Mouse (Mus musculus) midbrain, postnatal 0 days (tissue): ENCODE measurements around the gene Gas7. TPM values are rescaled to one million over a fixed set of nuclear protein-coding genes. Genes with fewer than 3 reads are reported as not detected.

Experiments used
- ATAC-seq: fragments of 200-750 bp; cut with Nextera tagmentation; 2 replicates; pipeline ENCODE4 v1.8.0; 2017; ENCODE audit warnings: moderate number of reproducible peaks, mild to moderate bottlenecking, moderate TSS enrichment, moderate library complexity; ENCODE audit not compliant: low FRiP score
- DNase-seq: peaks from one replicate; pipeline ENCODE4 v3.0.0-alpha.2; 2015; ENCODE audit warnings: low spot score
- H3K27ac ChIP-seq: fragments of 300-500 bp; sonication (generic); 2 replicates; pipeline ENCODE4 v1.5.1; 2014; ENCODE audit warnings: low read depth, mild to moderate bottlenecking, low read length, mixed read lengths
- H3K27me3 ChIP-seq: fragments of 300-500 bp; sonication (generic); 2 replicates; pipeline ENCODE4 v1.6.1; 2014; ENCODE audit warnings: low read length, control low read depth, mixed read lengths; ENCODE audit not compliant: insufficient read depth
- H3K36me3 ChIP-seq: fragments of 300-500 bp; sonication (generic); 2 replicates; pipeline ENCODE4 v1.6.1; 2014; ENCODE audit warnings: low read length, control low read depth, mixed read lengths; ENCODE audit not compliant: insufficient read depth
- H3K4me1 ChIP-seq: fragments of 300-500 bp; sonication (generic); 2 replicates; pipeline ENCODE4 v1.6.1; 2014; ENCODE audit warnings: mild to moderate bottlenecking, control low read depth, antibody characterized with exemption, low read length, mixed read lengths; ENCODE audit not compliant: insufficient read depth
- H3K4me2 ChIP-seq: fragments of 300-500 bp; sonication (generic); 2 replicates; pipeline ENCODE4 v1.6.1; 2014; ENCODE audit warnings: low read depth, mild to moderate bottlenecking, low read length, mixed read lengths; ENCODE audit not compliant: poor library complexity, severe bottlenecking
- H3K4me3 ChIP-seq: fragments of 300-500 bp; sonication (generic); 2 replicates; pipeline ENCODE4 v1.5.1; 2014; ENCODE audit warnings: low read depth, mild to moderate bottlenecking, low read length, moderate library complexity
- H3K9ac ChIP-seq: fragments of 300-500 bp; sonication (generic); replicated peaks from 2 replicates; pipeline ENCODE4 v1.6.1; 2014; ENCODE audit warnings: mild to moderate bottlenecking, low read length, moderate library complexity, mixed read lengths; ENCODE audit not compliant: poor library complexity, severe bottlenecking
- H3K9me3 ChIP-seq: fragments of 300-500 bp; sonication (generic); 2 replicates; pipeline ENCODE4 v1.6.1; 2016; ENCODE audit warnings: low read length, control low read depth
- CTCF ChIP-seq: IDR thresholded peaks from 2 replicates; pipeline ENCODE4 v1.5.1; 2016; ENCODE audit warnings: antibody characterized with exemption, mild to moderate bottlenecking
- WGBS: fragments of 180-500 bp; shearing (Covaris S2); extraction: QIAGEN DNeasy Blood & Tissue Kit; methylation state at CpG from one replicate; pipeline ENCODE4 v1.1.7; 2014; 5-methylcytosine and 5-hydroxymethylcytosine counted together
- polyA plus RNA-seq: library from polyadenylated mRNA; unstranded; fragments of >200 nt; fragmentation: Nextera tagmentation; extraction: Ambion mirVana; gene quantifications from 2 replicates; pipeline ENCODE4 v1.2.1, GENCODE M21; 2015
- total RNA-seq: library from RNA; depleted of rRNA; stranded (reverse); fragments of >200 nt; gene quantifications from 2 replicates; pipeline ENCODE4 v1.2.3, GENCODE M21; 2014

Gene Gas7
- total and polyA plus RNA-seq, 2 experiments from 2014 or later = 82.1 to 118 TPM

GRCm38 (mm10) chr11:67723231-67724013 is 268.2 kb downstream of the Gas7 start:
- WGBS = 75% methylated on average over 8 of the region's 8 CpGs
- no peaks in the 10 kb centered on the region for H3K9me3 ChIP-seq
- H3K4me3 ChIP-seq = no peak overlapping the region
- H3K27me3 ChIP-seq = no peaks in the 10 kb centered on the region
- no peaks in the 10 kb centered on the region for H3K36me3 ChIP-seq
- no peak overlapping the region for H3K27ac ChIP-seq
- no peak overlapping the region for H3K9ac ChIP-seq
- no peak for DNase-seq
- ATAC-seq = no peak
- no peak overlapping the region for H3K4me2 ChIP-seq
- H3K4me1 ChIP-seq = no peaks in the 10 kb centered on the region
- TF ChIP-seq CTCF = no peak

DNA sequence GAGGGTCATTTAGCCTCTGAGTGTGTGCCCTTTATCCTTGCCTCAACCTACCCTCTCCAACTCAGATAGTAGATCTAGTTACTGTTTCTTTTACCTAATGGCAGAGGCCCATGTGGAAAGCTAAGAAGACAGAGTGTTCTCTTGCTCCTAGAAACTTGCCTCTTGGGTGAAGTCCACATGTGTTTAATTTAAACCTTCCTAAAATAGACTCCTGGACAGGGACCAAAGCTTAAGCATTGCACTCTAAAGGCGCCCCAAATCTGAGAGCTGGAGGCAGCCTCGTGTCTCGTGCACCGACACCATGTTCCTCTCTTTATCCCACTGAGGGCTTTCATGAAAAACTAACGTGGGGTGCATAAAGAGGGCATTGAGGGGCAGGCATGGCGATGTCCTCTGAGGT is 271.9 kb downstream of the Gas7 start:
- no peak overlapping the region for H3K4me3 ChIP-seq
- H3K27ac ChIP-seq = no peak overlapping the region
- ATAC-seq (no peak), DNase-seq (no peak)
- H3K36me3 ChIP-seq = no peaks in the 10 kb centered on the region
- 84% methylated on average over 6 of the region's 6 CpGs for WGBS
- TF ChIP-seq CTCF = no peak
- no peaks in the 10 kb centered on the region for H3K27me3 ChIP-seq
- no peak overlapping the region for H3K4me2 ChIP-seq
- no peaks in the 10 kb centered on the region for H3K4me1 ChIP-seq
- H3K9me3 ChIP-seq = no peaks in the 10 kb centered on the region
- H3K9ac ChIP-seq = no peak overlapping the region

DNA sequence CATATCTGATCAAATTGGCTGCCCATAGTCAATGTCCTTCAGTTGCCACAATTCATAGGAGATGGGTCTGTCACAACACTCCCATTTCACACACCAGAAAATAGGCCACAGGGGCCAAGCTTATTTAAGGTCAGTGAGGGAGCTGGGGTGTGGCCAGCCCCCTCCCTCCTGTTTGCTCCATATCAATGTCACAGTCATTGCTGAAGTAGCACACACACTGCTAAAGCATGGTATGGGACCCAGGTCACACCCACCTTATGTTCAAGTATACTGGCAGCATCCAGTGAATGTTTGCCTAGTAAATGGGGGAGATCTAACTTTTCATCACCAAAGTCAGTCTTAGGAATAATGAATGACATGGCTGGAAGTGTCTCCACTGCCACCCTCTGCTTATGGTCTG is 273.5 kb downstream of the Gas7 start:
- Histone ChIP-seq H3K9me3 (no peaks in the 10 kb centered on the region), H3K4me3 (no peak overlapping the region), H3K27ac (no peak overlapping the region), H3K36me3 (no peaks in the 10 kb centered on the region), H3K9ac (no peak overlapping the region), H3K4me1 (no peaks in the 10 kb centered on the region), H3K4me2 (no peak overlapping the region), H3K27me3 (no peaks in the 10 kb centered on the region)
- DNase-seq = no peak
- no peak for TF ChIP-seq CTCF
- no peak for ATAC-seq

GRCm38 (mm10) chr11:67731056-67731455 is 275.8 kb downstream of the Gas7 start:
- no peaks in the 10 kb centered on the region for H3K36me3 ChIP-seq
- H3K4me1 ChIP-seq = no peaks in the 10 kb centered on the region
- H3K4me3 ChIP-seq = no peak overlapping the region
- no peak overlapping the region for H3K9ac ChIP-seq
- ATAC-seq (no peak), DNase-seq (no peak)
- TF ChIP-seq CTCF = no peak
- no peak overlapping the region for H3K27ac ChIP-seq
- H3K4me2 ChIP-seq = no peak overlapping the region
- 82% methylated on average over 2 of the region's 2 CpGs for WGBS
- H3K27me3 ChIP-seq = no peaks in the 10 kb centered on the region
- no peaks in the 10 kb centered on the region for H3K9me3 ChIP-seq

- no peaks in the 10 kb centered on the region for H3K9me3 ChIP-seq
- ATAC-seq (no peak), DNase-seq (no peak)
- no peak overlapping the region for H3K9ac ChIP-seq
- no peaks in the 10 kb centered on the region for H3K27me3 ChIP-seq
- WGBS = 92% methylated on average over 1 of the region's 1 CpGs
- no peak for TF ChIP-seq CTCF
- H3K4me3 ChIP-seq = no peak overlapping the region
- H3K27ac ChIP-seq = no peak overlapping the region
- H3K4me1 ChIP-seq = no peaks in the 10 kb centered on the region
- H3K36me3 ChIP-seq = no peaks in the 10 kb centered on the region
- no peak overlapping the region for H3K4me2 ChIP-seq
Measured at GRCm38 (mm10) chr11:67733726-67734125, 278.5 kb downstream of the Gas7 start.

DNA sequence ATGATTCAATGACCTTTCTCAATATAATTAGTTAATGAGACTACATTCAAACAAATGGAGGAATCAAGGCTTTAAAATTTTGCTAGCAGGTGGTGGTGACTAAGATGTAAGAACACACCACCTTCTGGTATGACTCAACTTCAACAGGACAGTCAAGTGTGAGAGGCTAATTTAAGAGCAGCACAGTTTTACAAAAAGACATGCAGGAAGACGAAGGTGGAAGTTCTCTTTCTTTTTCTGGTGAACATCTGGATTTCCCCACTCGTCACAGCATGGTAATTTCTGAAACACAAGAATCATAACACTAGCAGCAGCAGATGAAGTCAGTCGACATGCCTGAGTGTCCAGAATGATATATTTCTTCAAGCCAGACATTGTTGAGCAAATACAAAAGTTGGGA is 279.4 kb downstream of the Gas7 start:
- Histone ChIP-seq H3K4me1 (no peaks in the 10 kb centered on the region), H3K4me3 (no peak overlapping the region), H3K36me3 (no peaks in the 10 kb centered on the region), H3K4me2 (no peak overlapping the region), H3K9ac (no peak overlapping the region), H3K27ac (no peak overlapping the region), H3K27me3 (no peaks in the 10 kb centered on the region), H3K9me3 (no peaks in the 10 kb centered on the region)
- no peak for TF ChIP-seq CTCF
- WGBS = 79% methylated on average over 3 of the region's 3 CpGs
- ATAC-seq = no peak
- no peak for DNase-seq
